ENCODE assay signal across 17 mouse cellular contexts in genomic region chr16:65312947-65313346, GRCm38 (mm10).
"Had no signal": no experiment of that assay in that cellular context is flagged by ENCODE, and none has a peak within 500 bp of the region (broad histone marks: within the 10 kb centered on the region; RNA-seq: fewer than 3 reads in every experiment).

No protein-coding gene starts in this region.

- H3K4me3 ChIP-seq: limb, embryonic 12.5 days; liver, embryonic 12.5 days; liver, embryonic 15.5 days; midbrain, embryonic 10.5 days; midbrain, embryonic 13.5 days; stomach, embryonic 15.5 days had no signal

- H3K9ac ChIP-seq: limb, embryonic 12.5 days; liver, embryonic 12.5 days; liver, embryonic 15.5 days; midbrain, embryonic 13.5 days; stomach, embryonic 15.5 days had no signal

- ATAC-seq: liver, embryonic 12.5 days; midbrain, embryonic 13.5 days; midbrain, embryonic 16.5 days had no signal

- DNase-seq: kidney, adult 18-20 months; kidney, adult 9 months; kidney, postnatal 14 days; kidney, postnatal 4 days; liver; lung, adult 18-20 months; right cerebral cortex, postnatal 14 days; spleen, adult 18-20 months; thymus, postnatal 25 days had no signal

- H3K27ac ChIP-seq: limb, embryonic 12.5 days; liver, embryonic 12.5 days; liver, embryonic 15.5 days; macrophage; midbrain, embryonic 10.5 days; midbrain, embryonic 13.5 days; stomach, embryonic 15.5 days had no signal

- H3K36me3 ChIP-seq: limb, embryonic 12.5 days; liver, embryonic 12.5 days; liver, embryonic 15.5 days; midbrain, embryonic 10.5 days; midbrain, embryonic 13.5 days; stomach, embryonic 15.5 days had no signal

- H3K4me2 ChIP-seq: limb, embryonic 12.5 days; liver, embryonic 12.5 days; liver, embryonic 15.5 days; midbrain, embryonic 13.5 days; stomach, embryonic 15.5 days had no signal

- H3K9me3 ChIP-seq: limb, embryonic 12.5 days; liver, embryonic 12.5 days; liver, embryonic 15.5 days; midbrain, embryonic 10.5 days; midbrain, embryonic 13.5 days; stomach, embryonic 15.5 days had no signal

- H3K27me3 ChIP-seq: limb, embryonic 12.5 days; liver, embryonic 12.5 days; liver, embryonic 15.5 days; midbrain, embryonic 13.5 days; stomach, embryonic 15.5 days had no signal

- H3K4me1 ChIP-seq: limb, embryonic 12.5 days; liver, embryonic 12.5 days; liver, embryonic 15.5 days; midbrain, embryonic 10.5 days; midbrain, embryonic 13.5 days; stomach, embryonic 15.5 days had no signal
